Mouse (Mus musculus) granulocyte monocyte progenitor cell, adult 5-6 weeks (primary cell): ENCODE measurements around the gene Mast4. TPM values are rescaled to one million over a fixed set of nuclear protein-coding genes. Genes with fewer than 3 reads are reported as not detected.

Experiments
- ATAC-seq: replicated peaks from 2 replicates; pipeline ENCODE4 v1.8.0; 2016; ENCODE audit warnings: mild to moderate bottlenecking, moderate TSS enrichment, inconsistent platforms; ENCODE audit not compliant: poor library complexity, severe bottlenecking
- total RNA-seq, 2 experiments: library from RNA; stranded (forward) in 1 of 2; stranded (reverse) in 1 of 2; fragments of 200-712, 200-1000 nt in 1 of 2; fragments of >200 nt in 1 of 2; fragmentation: Nextera tagmentation in 1 of 2; gene quantifications; 2 replicates each; pipeline ENCODE4 v1.2.3; 2014 to 2017

Gene Mast4
- total RNA-seq, 2 experiments from 2014 or later = 0.88 to 8.0 TPM

DNA sequence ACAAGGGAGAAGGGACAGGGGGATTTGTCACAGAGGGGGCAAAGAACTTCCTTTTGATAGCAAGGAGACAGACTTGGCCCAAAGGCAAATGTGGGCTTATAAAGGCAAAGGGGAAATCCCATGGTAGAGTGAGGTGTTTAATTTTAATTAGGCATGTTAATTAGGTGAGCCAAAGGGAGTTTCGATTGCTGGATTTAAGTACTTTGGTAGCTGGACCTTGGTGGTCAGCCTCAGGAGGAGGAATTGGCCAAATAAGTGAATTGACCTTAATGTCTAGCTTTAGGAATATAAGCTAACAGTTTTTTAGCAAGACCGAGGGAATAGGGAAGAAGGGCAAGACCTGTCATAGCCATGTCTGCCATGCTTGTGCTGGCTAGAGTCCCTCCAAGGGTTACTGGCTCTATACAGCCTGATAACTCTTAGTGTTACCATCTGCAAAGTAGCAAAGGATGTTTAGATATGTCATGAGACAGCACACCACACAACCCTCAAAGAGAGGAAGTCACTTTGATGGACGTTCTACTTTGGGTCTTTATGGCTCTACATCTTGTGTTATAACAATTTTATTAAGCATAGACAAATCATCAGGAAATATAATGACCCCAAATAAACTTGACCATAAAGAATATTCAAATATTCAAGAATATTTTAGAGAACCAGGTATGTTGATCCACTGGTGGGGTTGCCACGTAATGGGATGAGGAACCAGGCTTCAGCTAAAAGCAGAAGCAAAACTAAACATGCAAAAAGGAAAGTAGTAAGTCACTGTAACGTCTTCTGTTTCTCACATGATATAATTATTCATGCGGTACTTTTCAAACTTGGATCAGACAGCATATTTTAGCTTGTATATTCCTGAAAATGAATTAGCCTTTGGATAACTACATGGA is 644.9 kb downstream of the Mast4 start:
- ATAC-seq = peak; percentile 60

DNA sequence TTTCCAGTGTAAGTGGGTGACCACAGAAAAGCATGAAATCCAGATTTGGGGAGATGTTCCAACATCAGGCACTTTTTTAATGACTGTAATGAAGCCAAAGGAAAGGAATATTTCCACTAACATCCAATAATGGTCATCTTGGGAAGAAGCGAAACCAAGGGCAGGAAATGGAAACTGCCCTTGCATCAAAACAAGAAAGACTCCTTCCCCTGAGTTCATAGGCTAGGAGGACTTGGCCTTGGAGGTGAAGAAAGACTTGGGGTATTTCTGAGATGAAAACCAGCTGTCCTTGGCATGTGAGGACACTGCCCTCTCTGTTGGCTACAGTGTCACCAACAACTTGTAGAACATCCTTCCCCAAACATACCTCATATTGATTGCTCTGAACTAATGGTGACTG is 646.2 kb downstream of the Mast4 start:
- ATAC-seq = peak; percentile 66

DNA sequence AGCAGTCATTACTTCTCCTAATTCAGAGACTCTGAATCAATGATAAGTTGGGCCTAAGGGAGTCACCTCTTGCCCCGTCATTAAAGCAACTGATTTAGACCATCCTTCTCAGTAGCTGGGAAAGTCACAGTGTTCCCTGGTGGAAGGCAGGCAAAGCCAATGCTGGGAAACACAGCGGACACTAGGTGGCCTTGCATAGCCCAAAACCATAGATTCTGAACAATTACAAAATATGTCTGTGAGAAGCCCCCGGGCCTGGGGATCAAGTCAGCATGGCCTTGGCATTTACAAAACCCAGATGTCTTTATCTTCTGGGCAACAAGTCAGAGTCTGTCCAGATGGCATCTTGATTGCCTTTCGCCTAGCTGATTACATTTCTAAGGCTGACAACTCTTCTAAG is 649.4 kb downstream of the Mast4 start:
- no peak for ATAC-seq
